Mouse (Mus musculus) forebrain, postnatal 0 days (tissue): ENCODE data around the gene Kcnj4. TPM values are rescaled to one million over a fixed set of nuclear protein-coding genes. Genes with fewer than 3 reads are reported as not detected.

ENCODE experiments used
- ATAC-seq: fragments of 200-750 bp; cut with Nextera tagmentation; 2 replicates; pipeline ENCODE4 v1.8.0; 2017; ENCODE audit warnings: mild to moderate bottlenecking, moderate library complexity
- DNase-seq: peaks from one replicate; pipeline ENCODE4 v3.0.0-alpha.2; 2015
- H3K27ac ChIP-seq: fragments of 300-500 bp; sonication (generic); 2 replicates; pipeline ENCODE4 v1.5.1; 2014; ENCODE audit warnings: low read depth, mild to moderate bottlenecking, antibody characterized with exemption, low read length, moderate library complexity, mixed read lengths
- H3K27me3 ChIP-seq: fragments of 300-500 bp; sonication (generic); 2 replicates; pipeline ENCODE4 v1.6.1; 2014; ENCODE audit warnings: mild to moderate bottlenecking, low read length, mixed read lengths; ENCODE audit not compliant: insufficient read depth
- H3K36me3 ChIP-seq: fragments of 300-500 bp; sonication (generic); 2 replicates; pipeline ENCODE4 v1.6.1; 2014; ENCODE audit warnings: mild to moderate bottlenecking, moderate library complexity; ENCODE audit not compliant: insufficient read depth
- H3K4me1 ChIP-seq: fragments of 300-500 bp; sonication (generic); 2 replicates; pipeline ENCODE4 v1.6.1; 2014; ENCODE audit warnings: antibody characterized with exemption; ENCODE audit not compliant: insufficient read depth
- H3K4me2 ChIP-seq: fragments of 300-500 bp; sonication (generic); 2 replicates; pipeline ENCODE4 v1.6.1; 2014; ENCODE audit warnings: low read depth, mild to moderate bottlenecking, moderate library complexity
- H3K4me3 ChIP-seq: fragments of 300-500 bp; sonication (generic); 2 replicates; pipeline ENCODE4 v1.5.1; 2014; ENCODE audit warnings: low read depth, low read length, mixed read lengths
- H3K9ac ChIP-seq: fragments of 300-500 bp; sonication (generic); 2 replicates; pipeline ENCODE4 v1.6.1; 2014; ENCODE audit warnings: mild to moderate bottlenecking
- H3K9me3 ChIP-seq: fragments of 300-500 bp; sonication (generic); 2 replicates; pipeline ENCODE4 v1.6.1; 2016; ENCODE audit warnings: low read length
- CTCF ChIP-seq: sonication (generic); IDR thresholded peaks from 2 replicates; pipeline ENCODE4 v1.5.1; 2016; ENCODE audit warnings: antibody characterized with exemption, control low read depth, low read depth
- WGBS: fragments of 180-500 bp; shearing (Covaris S2); extraction: QIAGEN DNeasy Blood & Tissue Kit; methylation state at CpG from one replicate; pipeline ENCODE4 v1.1.7; 2014; 5-methylcytosine and 5-hydroxymethylcytosine counted together
- polyA plus RNA-seq: library from polyadenylated mRNA; unstranded; fragments of >200 nt; fragmentation: Nextera tagmentation; extraction: Ambion mirVana; gene quantifications from 2 replicates; pipeline ENCODE4 v1.2.1, GENCODE M21; 2015
- total RNA-seq: library from RNA; depleted of rRNA; stranded (reverse); fragments of >200 nt; gene quantifications from 2 replicates; pipeline ENCODE4 v1.2.3, GENCODE M21; 2014

Gene Kcnj4
- total and polyA plus RNA-seq, 2 experiments from 2014 or later, result 0.99 to 17.3 TPM

DNA sequence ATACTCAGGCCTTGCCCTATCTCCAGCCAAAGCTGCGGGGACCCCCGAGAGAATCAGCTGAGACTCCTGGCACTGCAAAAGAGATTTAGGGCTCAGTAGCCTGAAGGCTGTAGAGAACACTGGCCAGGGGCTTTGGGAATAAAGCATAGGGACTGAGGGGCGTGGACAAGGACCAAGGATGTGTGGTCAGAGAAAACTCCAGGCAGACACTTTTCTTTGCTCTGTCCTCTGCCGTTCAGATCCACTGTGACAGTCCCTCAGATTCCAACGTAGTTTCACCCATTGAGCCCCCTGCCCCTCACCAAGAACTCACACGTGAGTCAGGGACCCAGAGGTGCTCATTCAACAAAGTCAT, 62.8 kb downstream of the Kcnj4 start:
- H3K36me3 ChIP-seq, result peaks cover 15% of the 10 kb centered on the region; the same call in 1 of the 2 replicates
- peak overlapping the region; percentile 95 for H3K27ac ChIP-seq
- peaks cover 29% of the 10 kb centered on the region for H3K4me1 ChIP-seq
- peak overlapping the region; percentile 100 for H3K9ac ChIP-seq
- H3K4me3 ChIP-seq, result peak overlapping the region; percentile 98
- 2% methylated on average over 6 of the region's 6 CpGs for WGBS
- DNase-seq, result no peak
- no peak for ATAC-seq
- peak overlapping the region; percentile 93 for H3K4me2 ChIP-seq
- TF ChIP-seq CTCF, result no peak
- H3K9me3 ChIP-seq, result no peaks in the 10 kb centered on the region
- no peaks in the 10 kb centered on the region for H3K27me3 ChIP-seq

GRCm38 (mm10) chr15:79441331-79442256, 63.4 kb downstream of the Kcnj4 start:
- H3K4me1 ChIP-seq, result peaks cover 31% of the 10 kb centered on the region
- ATAC-seq (peak; percentile 82), DNase-seq (peak; percentile 89)
- H3K4me2 ChIP-seq, result peak overlapping the region; percentile 93
- TF ChIP-seq CTCF, result no peak
- peak overlapping the region; percentile 100 for H3K9ac ChIP-seq
- WGBS, result 1% methylated on average over 73 of the region's 107 CpGs
- H3K27me3 ChIP-seq, result no peaks in the 10 kb centered on the region
- H3K27ac ChIP-seq, result peak overlapping the region; percentile 95
- H3K9me3 ChIP-seq, result no peaks in the 10 kb centered on the region
- peaks cover 21% of the 10 kb centered on the region; the same call in 1 of the 2 replicates for H3K36me3 ChIP-seq
- H3K4me3 ChIP-seq, result peak overlapping the region; percentile 98

DNA sequence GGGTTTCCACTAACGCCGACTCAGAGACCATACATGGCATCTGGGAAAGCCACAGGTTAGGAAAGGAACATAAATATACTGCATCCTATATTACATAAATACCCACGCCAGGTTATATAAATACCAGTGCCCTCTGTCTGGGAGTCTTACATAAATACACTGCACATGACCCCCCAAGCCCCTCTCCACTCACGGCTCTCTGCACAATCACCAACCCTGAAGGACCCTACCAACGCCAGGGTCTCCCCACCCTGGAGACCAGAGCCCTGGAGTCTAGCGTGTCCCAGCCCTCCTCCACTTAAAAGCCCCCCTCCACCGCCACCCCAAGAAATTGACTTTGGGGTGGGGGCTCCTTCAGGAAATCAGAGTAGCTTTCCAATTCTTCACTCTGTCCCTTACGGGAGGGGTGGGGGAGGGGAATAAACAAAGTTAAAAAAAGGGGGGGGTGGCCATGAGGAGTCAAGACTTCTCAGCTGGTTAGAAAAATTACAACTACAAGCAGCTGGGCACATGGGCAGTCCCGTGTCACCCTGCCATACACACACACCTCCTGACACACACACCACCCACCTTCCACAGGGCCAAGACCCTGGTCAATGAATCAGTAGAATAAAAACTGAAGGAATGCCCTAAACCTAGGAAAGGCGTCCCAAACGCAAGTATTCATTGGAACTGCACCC, 64.2 kb downstream of the Kcnj4 start:
- DNase-seq (no peak), ATAC-seq (peak; percentile 9)
- no peaks in the 10 kb centered on the region for H3K9me3 ChIP-seq
- peak overlapping the region; percentile 93 for H3K4me2 ChIP-seq
- peak overlapping the region; percentile 98 for H3K4me3 ChIP-seq
- H3K36me3 ChIP-seq, result peaks cover 30% of the 10 kb centered on the region; the same call in 1 of the 2 replicates
- TF ChIP-seq CTCF, result no peak
- H3K27me3 ChIP-seq, result no peaks in the 10 kb centered on the region
- WGBS, result 8% methylated on average over 11 of the region's 11 CpGs
- peaks cover 35% of the 10 kb centered on the region for H3K4me1 ChIP-seq
- H3K27ac ChIP-seq, result peak overlapping the region; percentile 95
- H3K9ac ChIP-seq, result peak overlapping the region; percentile 100

GRCm38 (mm10) chr15:79440223-79440622, 64.8 kb downstream of the Kcnj4 start:
- ATAC-seq, result no peak
- H3K27ac ChIP-seq, result 0 out of 2 replicates have a peak overlapping the region, but pooled peaks have one; percentile 15

GRCm38 (mm10) chr15:79439386-79439785, 65.7 kb downstream of the Kcnj4 start:
- DNase-seq (no peak), ATAC-seq (no peak)
- H3K36me3 ChIP-seq, result peaks cover 36% of the 10 kb centered on the region
- H3K9me3 ChIP-seq, result no peaks in the 10 kb centered on the region
- H3K4me2 ChIP-seq, result peak overlapping the region; percentile 93
- 75% methylated on average over 4 of the region's 4 CpGs for WGBS
- H3K27me3 ChIP-seq, result no peaks in the 10 kb centered on the region
- no peak overlapping the region for H3K27ac ChIP-seq
- peaks cover 35% of the 10 kb centered on the region for H3K4me1 ChIP-seq
- H3K4me3 ChIP-seq, result peak overlapping the region; percentile 98
- H3K9ac ChIP-seq, result peak overlapping the region; percentile 100; the same call in 1 of the 2 replicates
- TF ChIP-seq CTCF, result no peak

More at GRCm38 (mm10) chr15:79440223-79440622, 64.8 kb downstream of the Kcnj4 start:
- peak overlapping the region; percentile 100 for H3K9ac ChIP-seq
- no peaks in the 10 kb centered on the region for H3K27me3 ChIP-seq
- peak overlapping the region; percentile 98 for H3K4me3 ChIP-seq
- no peak for TF ChIP-seq CTCF
- H3K4me1 ChIP-seq, result peaks cover 35% of the 10 kb centered on the region
- peak; percentile 43 for DNase-seq
- H3K9me3 ChIP-seq, result no peaks in the 10 kb centered on the region
- H3K4me2 ChIP-seq, result peak overlapping the region; percentile 93
- WGBS, result 37% methylated on average over 4 of the region's 4 CpGs
- peaks cover 31% of the 10 kb centered on the region; the same call in 1 of the 2 replicates for H3K36me3 ChIP-seq

DNA sequence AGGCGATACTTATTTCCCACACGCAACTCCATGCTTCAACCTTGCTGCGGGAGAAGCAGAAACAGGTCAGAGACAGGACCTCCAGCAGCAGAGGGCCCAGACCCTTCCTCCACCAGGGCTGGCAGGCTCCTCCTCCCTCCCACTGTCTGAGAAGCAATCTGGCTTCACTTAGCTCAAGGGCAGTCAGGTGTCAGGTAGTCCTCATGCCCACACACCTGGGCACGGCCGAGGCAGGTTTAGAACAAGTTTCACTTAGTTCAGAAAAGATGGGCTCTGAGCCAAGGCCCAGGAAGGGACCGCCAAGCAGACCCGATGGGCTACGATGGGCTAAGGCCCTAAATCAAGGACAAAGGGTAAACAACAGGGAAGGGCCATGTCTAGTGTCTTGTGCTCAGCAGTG, 66.2 kb downstream of the Kcnj4 start:
- H3K36me3 ChIP-seq, result peaks cover 41% of the 10 kb centered on the region
- no peak overlapping the region for H3K9ac ChIP-seq
- TF ChIP-seq CTCF, result no peak
- no peaks in the 10 kb centered on the region for H3K27me3 ChIP-seq
- 75% methylated on average over 8 of the region's 8 CpGs for WGBS
- no peak overlapping the region for H3K27ac ChIP-seq
- H3K4me3 ChIP-seq, result no peak overlapping the region
- no peak for DNase-seq
- H3K9me3 ChIP-seq, result no peaks in the 10 kb centered on the region
- peak overlapping the region; percentile 93; the same call in 1 of the 2 replicates for H3K4me2 ChIP-seq
- ATAC-seq, result no peak
- peaks cover 35% of the 10 kb centered on the region for H3K4me1 ChIP-seq
